Mouse (Mus musculus) gastrocnemius, postnatal 4 days (tissue): ENCODE data around the gene 1700080O16Rik. TPM values are rescaled to one million over a fixed set of nuclear protein-coding genes. Genes with fewer than 3 reads are reported as not detected.

Experiments used
- DNase-seq, 2 experiments: peaks; one replicate each; pipeline ENCODE4 v3.0.0; 2021 to 2022; ENCODE audit warnings: low spot score in 2 of 2, mixed read lengths in 2 of 2
- long read RNA-seq, 2 experiments: library from polyadenylated mRNA; stranded (forward); transcript quantifications; one replicate each; pipeline ENCODE4 v2.0.0; 2021
- total RNA-seq, 2 experiments: library from RNA; stranded (reverse); gene quantifications; 2 replicates each; pipeline ENCODE4 v1.2.3; 2021

Gene 1700080O16Rik
- total RNA-seq: not detected
- long read RNA-seq, experiment 1: 0 reads
- long read RNA-seq, experiment 2: 0 reads

- DNase-seq: no peak
Measured at GRCm38 (mm10) chrX:51972672-51973071, at the start of gene 1700080O16Rik. Gene 1700080O16Rik (minus strand): TSS chrX:51972772.

- DNase-seq: peak in 1 of 2 experiments; percentile 16
Measured at GRCm38 (mm10) chrX:52017660-52018059, 45.1 kb upstream of the 1700080O16Rik start.

GRCm38 (mm10) chrX:52000072-52000471 is 27.5 kb upstream of the 1700080O16Rik start:
- no peak for DNase-seq

GRCm38 (mm10) chrX:51999426-51999825 is 26.9 kb upstream of the 1700080O16Rik start:
- no peak for DNase-seq

GRCm38 (mm10) chrX:51976361-51976760 is 3.8 kb upstream of the 1700080O16Rik start:
- no peak for DNase-seq

- DNase-seq: no peak
Measured at GRCm38 (mm10) chrX:51974618-51975017, 2.0 kb upstream of the 1700080O16Rik start.

GRCm38 (mm10) chrX:51948071-51948470 is 24.5 kb downstream of the 1700080O16Rik start:
- DNase-seq: peak in 1 of 2 experiments; percentile 36

- DNase-seq: no peak
Measured at GRCm38 (mm10) chrX:51938076-51938475, 34.5 kb downstream of the 1700080O16Rik start.

GRCm38 (mm10) chrX:51919091-51919490 is 53.5 kb downstream of the 1700080O16Rik start:
- no peak for DNase-seq

Other genes starting within 250 kb of the 1700080O16Rik start
- not detected for gene Usp26, start 171.5 kb downstream of the 1700080O16Rik start, total RNA-seq
- 100 to 1,000 TPM; 215 to 219 TPM for gene Gpc4, start 192.5 kb upstream of the 1700080O16Rik start, total RNA-seq